Mouse (Mus musculus) bone marrow macrophage, adult 2 months (primary cell): ENCODE measurements around the gene Arhgap44.

Experiments used
- CTCF ChIP-seq: IDR thresholded peaks from 2 replicates; pipeline ENCODE4 v1.5.1; 2012; ENCODE audit warnings: low read depth, mild to moderate bottlenecking, low read length, moderate library complexity
- POLR2A ChIP-seq: IDR thresholded peaks from 2 replicates; pipeline ENCODE4 v1.6.1; 2012; ENCODE audit warnings: mild to moderate bottlenecking, low read depth, low read length, borderline replicate concordance

DNA sequence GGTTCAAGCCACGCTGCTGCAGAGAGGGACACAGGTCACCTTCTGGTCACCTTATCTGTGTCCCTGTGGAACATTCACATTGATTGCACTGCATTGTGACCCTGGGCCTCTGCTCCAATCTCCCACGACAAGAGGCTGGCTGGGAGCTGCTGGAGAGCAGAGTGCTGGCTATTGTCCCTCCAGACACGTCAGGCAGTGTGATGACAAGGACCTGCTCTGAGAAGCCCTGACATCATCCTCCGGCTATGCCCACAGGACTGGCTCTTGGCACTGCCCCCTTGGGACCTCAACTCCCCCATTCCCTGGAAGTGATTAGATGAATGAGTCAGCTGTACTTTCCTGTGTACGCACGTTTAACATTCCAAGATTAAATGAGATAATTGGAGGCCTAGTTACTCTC, 46.7 kb upstream of the Arhgap44 start:
- TF ChIP-seq CTCF (no peak), POLR2A (no peak)
